Mouse (Mus musculus) bone marrow, adult 2 months (tissue): ENCODE measurements at regions not wholly inside any gene's neighbourhood (a gene's known extent, or its start where the extent isn't known, plus 50 kb on each side); places are given as distances from the start of the nearest gene placed in this dataset.

Experiments used
- CTCF ChIP-seq: fragments of 200-500 bp; IDR thresholded peaks from 2 replicates; pipeline ENCODE4 v1.5.1; 2011; ENCODE audit warnings: low read length, control low read depth; ENCODE audit not compliant: control insufficient read depth, insufficient read depth
- POLR2A ChIP-seq: fragments of 200-500 bp; IDR thresholded peaks from 2 replicates; pipeline ENCODE4 v1.6.1; 2011; ENCODE audit warnings: low read depth, mild to moderate bottlenecking, control low read depth, low read length, borderline replicate concordance; ENCODE audit not compliant: control insufficient read depth

GRCm38 (mm10) chr4:125222922-125223321 lies 95.3 kb upstream of the Zc3h12a start:
- no peak for TF ChIP-seq CTCF
- TF ChIP-seq POLR2A: no peak
